Mouse (Mus musculus): ENCODE measurements around the gene Tcf25.
A peak's percentile ranks its signal among the peaks of the same experiment; 100 is the strongest.
"Not testable (repeated sequence)": the region's sequence is repeated elsewhere in the genome, so short reads cannot be mapped to it uniquely, and the experiment has no call there.

Gene Tcf25

GRCm38 (mm10) chr8:123428939-123429721 lies 55.6 kb downstream of the Tcf25 start:
- DNase-seq (ENCODE audit: low spot score in 2 of 2), result no peak

- not testable (repeated sequence) for DNase-seq (ENCODE audit: low spot score in 2 of 2)
These were observed 56.1 kb downstream of the Tcf25 start for GRCm38 (mm10) chr8:123429722-123430013.

- not testable (repeated sequence) for DNase-seq (ENCODE audit: low spot score in 2 of 2)
These were observed 57.4 kb downstream of the Tcf25 start for GRCm38 (mm10) chr8:123430936-123431335.

- no peak for DNase-seq (ENCODE audit: low spot score in 2 of 2)
These were observed 58.2 kb downstream of the Tcf25 start for GRCm38 (mm10) chr8:123431616-123432365.

- no peak for DNase-seq (ENCODE audit: low spot score in 2 of 2)
These were observed 58.8 kb downstream of the Tcf25 start for GRCm38 (mm10) chr8:123432381-123432780.

- not testable (repeated sequence) for DNase-seq (ENCODE audit: low spot score in 2 of 2)
These were observed 59.9 kb downstream of the Tcf25 start for GRCm38 (mm10) chr8:123433241-123433974.

- no peak for DNase-seq (ENCODE audit: low spot score in 2 of 2)
These were observed 68.2 kb downstream of the Tcf25 start for GRCm38 (mm10) chr8:123441788-123442187.

GRCm38 (mm10) chr8:123442351-123442750 lies 68.8 kb downstream of the Tcf25 start:
- DNase-seq (ENCODE audit: low spot score in 2 of 2), result no peak

GRCm38 (mm10) chr8:123442871-123443575 lies 69.5 kb downstream of the Tcf25 start:
- DNase-seq (ENCODE audit: low spot score in 2 of 2), result peak; percentile 86 to 99

- no peak for DNase-seq (ENCODE audit: low spot score in 2 of 2)
These were observed 70.0 kb downstream of the Tcf25 start for GRCm38 (mm10) chr8:123443576-123443921.

GRCm38 (mm10) chr8:123444131-123444530 lies 70.6 kb downstream of the Tcf25 start:
- no peak for DNase-seq (ENCODE audit: low spot score in 2 of 2)

- no peak for DNase-seq (ENCODE audit: low spot score in 2 of 2)
These were observed 72.4 kb downstream of the Tcf25 start for GRCm38 (mm10) chr8:123445981-123446380.

GRCm38 (mm10) chr8:123446799-123447198 lies 73.2 kb downstream of the Tcf25 start:
- DNase-seq (ENCODE audit: low spot score in 2 of 2), result peak in 1 of 2 experiments; percentile 10

GRCm38 (mm10) chr8:123450783-123451182 lies 77.2 kb downstream of the Tcf25 start:
- DNase-seq (ENCODE audit: low spot score in 2 of 2), result no peak

- not testable (repeated sequence) for DNase-seq (ENCODE audit: low spot score in 2 of 2)
These were observed 78.2 kb downstream of the Tcf25 start for GRCm38 (mm10) chr8:123451747-123452146.

GRCm38 (mm10) chr8:123452149-123452548 lies 78.6 kb downstream of the Tcf25 start:
- no peak for DNase-seq (ENCODE audit: low spot score in 2 of 2)

- DNase-seq (ENCODE audit: low spot score in 2 of 2), result no peak
These were observed 79.7 kb downstream of the Tcf25 start for GRCm38 (mm10) chr8:123453291-123453690.

Data from urinary bladder, adult 18-20 months (tissue).